Mouse (Mus musculus): ENCODE results near the gene Sfmbt1. TPM values are rescaled to one million over a fixed set of nuclear protein-coding genes. Genes with fewer than 3 reads are reported as not detected.

Sfmbt1 gene
- polyA plus RNA-seq (2015; fragmentation: Nextera tagmentation; extraction: Ambion mirVana), result 19.4 and 21.9 TPM in 2 replicates

- peak; percentile 83 for ATAC-seq (replicated peaks)
- peak within 1 kb of the TSS; percentile 94 for H3K27ac ChIP-seq
- 2% methylated on average over 83 of the region's 87 CpGs for WGBS
These were observed at the start of gene Sfmbt1 for GRCm38 (mm10) chr14:30714799-30715617. Gene Sfmbt1 (plus strand): TSS chr14:30714849.

GRCm38 (mm10) chr14:30666061-30666460 lies 48.6 kb upstream of the Sfmbt1 start:
- no peak overlapping the region for H3K4me3 ChIP-seq
- WGBS, result 90% methylated on average over 3 of the region's 3 CpGs
- no peaks in the 10 kb centered on the region; the same call in 1 of the 2 replicates for H3K36me3 ChIP-seq (replicated peaks)
- no peak for ATAC-seq (replicated peaks)
- H3K27ac ChIP-seq, result no peak overlapping the region
- H3K9me3 ChIP-seq, result no peaks in the 10 kb centered on the region
- no peaks in the 10 kb centered on the region for H3K27me3 ChIP-seq (replicated peaks)
- no peak overlapping the region for H3K4me2 ChIP-seq
- no peaks in the 10 kb centered on the region for H3K4me1 ChIP-seq
- H3K9ac ChIP-seq, result no peak overlapping the region

More at GRCm38 (mm10) chr14:30714799-30715617, at the start of gene Sfmbt1:
- Histone ChIP-seq H3K4me2 (peak within 1 kb of the TSS; percentile 58), H3K9ac (peak within 1 kb of the TSS; percentile 82), H3K4me1 (peaks cover 16% of the 10 kb centered on the region), H3K9me3 (no peaks in the 10 kb centered on the region), H3K4me3 (peak within 1 kb of the TSS; percentile 91), H3K27me3 (replicated peaks) (no peaks in the 10 kb centered on the region), H3K36me3 (replicated peaks) (no peaks in the 10 kb centered on the region)

GRCm38 (mm10) chr14:30666604-30667003 lies 48.0 kb upstream of the Sfmbt1 start:
- ATAC-seq (replicated peaks), result no peak
- H3K27me3 ChIP-seq (replicated peaks), result no peaks in the 10 kb centered on the region
- 89% methylated on average over 4 of the region's 4 CpGs for WGBS
- no peaks in the 10 kb centered on the region for H3K9me3 ChIP-seq
- no peaks in the 10 kb centered on the region; the same call in 1 of the 2 replicates for H3K36me3 ChIP-seq (replicated peaks)
- no peaks in the 10 kb centered on the region for H3K4me1 ChIP-seq
- H3K9ac ChIP-seq, result no peak overlapping the region
- H3K4me3 ChIP-seq, result no peak overlapping the region
- no peak overlapping the region for H3K4me2 ChIP-seq
- no peak overlapping the region for H3K27ac ChIP-seq

GRCm38 (mm10) chr14:30670161-30670560 lies 44.5 kb upstream of the Sfmbt1 start:
- no peak overlapping the region for H3K27ac ChIP-seq
- no peaks in the 10 kb centered on the region for H3K27me3 ChIP-seq (replicated peaks)
- no peaks in the 10 kb centered on the region for H3K4me1 ChIP-seq
- no peaks in the 10 kb centered on the region for H3K9me3 ChIP-seq
- H3K36me3 ChIP-seq (replicated peaks), result peaks cover 2% of the 10 kb centered on the region; the same call in 1 of the 2 replicates
- 95% methylated on average over 6 of the region's 6 CpGs for WGBS
- no peak for ATAC-seq (replicated peaks)
- no peak overlapping the region for H3K4me3 ChIP-seq
- H3K9ac ChIP-seq, result no peak overlapping the region
- no peak overlapping the region for H3K4me2 ChIP-seq

GRCm38 (mm10) chr14:30671095-30671985 lies 43.3 kb upstream of the Sfmbt1 start:
- H3K4me1 ChIP-seq, result no peaks in the 10 kb centered on the region
- no peaks in the 10 kb centered on the region for H3K9me3 ChIP-seq
- no peak overlapping the region for H3K4me3 ChIP-seq
- H3K27ac ChIP-seq, result peak overlapping the region; percentile 48
- H3K36me3 ChIP-seq (replicated peaks), result 0 out of 2 replicates have a peak, but pooled peaks cover 2% of the 10 kb centered on the region
- 62% methylated on average over 15 of the region's 15 CpGs for WGBS
- no peak; the same call in 1 of the 2 replicates for ATAC-seq (replicated peaks)
- no peaks in the 10 kb centered on the region for H3K27me3 ChIP-seq (replicated peaks)
- H3K4me2 ChIP-seq, result no peak overlapping the region
- H3K9ac ChIP-seq, result no peak overlapping the region

- H3K36me3 ChIP-seq (replicated peaks), result 0 out of 2 replicates have a peak, but pooled peaks cover 2% of the 10 kb centered on the region
- peak; percentile 82 for ATAC-seq (replicated peaks)
- 5% methylated on average over 3 of the region's 3 CpGs for WGBS
- no peak overlapping the region for H3K4me3 ChIP-seq
- no peak overlapping the region for H3K4me2 ChIP-seq
- H3K4me1 ChIP-seq, result no peaks in the 10 kb centered on the region
- no peak overlapping the region for H3K9ac ChIP-seq
- H3K27me3 ChIP-seq (replicated peaks), result no peaks in the 10 kb centered on the region
- no peak overlapping the region for H3K27ac ChIP-seq
- H3K9me3 ChIP-seq, result no peaks in the 10 kb centered on the region
These were observed 42.7 kb upstream of the Sfmbt1 start for GRCm38 (mm10) chr14:30671986-30672312.

DNA sequence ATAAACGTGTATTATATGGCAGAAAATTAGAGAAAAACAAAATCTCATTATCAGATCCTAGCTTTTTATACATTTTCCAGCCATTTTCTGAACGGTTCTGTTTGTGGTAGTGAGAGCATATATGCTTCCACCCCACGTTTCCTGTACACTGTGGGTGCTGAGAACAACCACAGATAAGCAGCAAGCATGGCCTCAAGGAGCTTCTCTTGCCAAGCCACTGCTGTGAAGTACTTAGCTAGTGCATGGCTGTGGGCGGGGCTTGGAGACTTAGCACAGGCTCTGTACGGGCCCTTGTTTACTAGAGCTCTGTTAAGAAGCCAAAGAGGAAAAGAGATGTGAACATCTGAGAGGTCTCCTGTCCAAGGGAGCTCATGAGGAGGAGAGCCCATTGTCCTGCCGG lies 39.7 kb upstream of the Sfmbt1 start:
- ATAC-seq (replicated peaks), result no peak
- Histone ChIP-seq H3K9ac (no peak overlapping the region), H3K4me1 (no peaks in the 10 kb centered on the region), H3K4me2 (no peak overlapping the region), H3K27me3 (replicated peaks) (no peaks in the 10 kb centered on the region), H3K9me3 (no peaks in the 10 kb centered on the region), H3K36me3 (replicated peaks) (peaks cover 11% of the 10 kb centered on the region), H3K27ac (no peak overlapping the region), H3K4me3 (no peak overlapping the region)
- 62% methylated on average over 6 of the region's 6 CpGs for WGBS

DNA sequence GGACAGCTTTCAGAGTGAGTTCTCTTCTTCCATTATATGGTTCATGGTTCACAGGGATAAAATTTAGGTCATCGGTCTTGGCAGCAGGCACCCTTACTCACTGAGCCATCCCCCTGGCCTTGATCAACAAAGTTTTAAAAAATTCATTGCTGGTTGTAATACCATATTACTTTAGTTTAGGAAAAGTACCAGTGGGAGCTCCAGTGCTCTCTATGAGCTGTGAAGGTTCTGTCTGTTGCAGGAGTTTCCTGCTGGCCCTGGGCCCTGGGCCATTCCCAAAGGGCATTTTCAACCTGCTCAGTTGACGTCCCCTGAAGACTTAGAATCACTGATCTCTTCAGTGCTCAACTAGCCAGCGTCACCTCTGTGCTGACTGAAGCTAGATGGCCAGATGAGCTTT lies 32.5 kb upstream of the Sfmbt1 start:
- no peak overlapping the region for H3K9ac ChIP-seq
- H3K4me1 ChIP-seq, result no peaks in the 10 kb centered on the region
- H3K27ac ChIP-seq, result no peak overlapping the region
- no peaks in the 10 kb centered on the region for H3K9me3 ChIP-seq
- 87% methylated on average over 3 of the region's 3 CpGs for WGBS
- H3K36me3 ChIP-seq (replicated peaks), result peaks cover 18% of the 10 kb centered on the region
- no peak overlapping the region for H3K4me2 ChIP-seq
- H3K27me3 ChIP-seq (replicated peaks), result no peaks in the 10 kb centered on the region
- ATAC-seq (replicated peaks), result no peak
- no peak overlapping the region for H3K4me3 ChIP-seq

GRCm38 (mm10) chr14:30690685-30691084 lies 24.0 kb upstream of the Sfmbt1 start:
- Histone ChIP-seq H3K4me1 (no peaks in the 10 kb centered on the region), H3K4me3 (no peak overlapping the region), H3K9me3 (no peaks in the 10 kb centered on the region), H3K9ac (no peak overlapping the region), H3K4me2 (no peak overlapping the region), H3K27ac (no peak overlapping the region), H3K27me3 (replicated peaks) (no peaks in the 10 kb centered on the region), H3K36me3 (replicated peaks) (peaks cover 13% of the 10 kb centered on the region)
- ATAC-seq (replicated peaks), result no peak
- WGBS, result 92% methylated on average over 3 of the region's 3 CpGs

DNA sequence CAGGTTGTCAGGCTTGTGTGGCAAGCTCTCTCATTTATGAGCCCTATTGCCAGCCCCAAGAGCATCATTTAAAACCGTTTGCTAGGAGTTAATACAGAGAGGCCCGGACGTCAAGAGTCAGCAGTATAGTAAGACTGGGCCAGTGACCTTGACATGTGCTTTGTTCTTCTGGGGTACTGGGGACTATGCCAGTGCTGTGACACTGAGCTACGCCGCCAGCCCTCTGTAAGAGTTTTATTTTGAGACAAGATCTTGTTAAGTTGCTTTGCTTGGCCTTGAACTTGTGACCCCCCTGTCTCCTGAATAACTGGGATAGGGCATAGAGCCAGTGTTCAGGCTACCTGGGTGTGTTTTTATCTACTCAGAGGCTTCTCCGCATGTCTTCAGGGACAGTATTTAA lies 22.2 kb upstream of the Sfmbt1 start:
- peaks cover 13% of the 10 kb centered on the region for H3K36me3 ChIP-seq (replicated peaks)
- ATAC-seq (replicated peaks), result no peak

GRCm38 (mm10) chr14:30694786-30695185 lies 19.9 kb upstream of the Sfmbt1 start:
- Histone ChIP-seq H3K27ac (no peak overlapping the region), H3K4me2 (no peak overlapping the region), H3K4me1 (peaks cover 23% of the 10 kb centered on the region), H3K4me3 (no peak overlapping the region), H3K9me3 (no peaks in the 10 kb centered on the region), H3K36me3 (replicated peaks) (peaks cover 11% of the 10 kb centered on the region), H3K9ac (no peak overlapping the region), H3K27me3 (replicated peaks) (no peaks in the 10 kb centered on the region)
- WGBS, result 88% methylated on average over 2 of the region's 2 CpGs
- no peak for ATAC-seq (replicated peaks)

More for the DNA sequence above, 22.2 kb upstream of the Sfmbt1 start:
- no peak overlapping the region for H3K9ac ChIP-seq
- H3K9me3 ChIP-seq, result no peaks in the 10 kb centered on the region
- no peak overlapping the region for H3K4me2 ChIP-seq
- no peak overlapping the region for H3K27ac ChIP-seq
- H3K4me1 ChIP-seq, result peaks cover 10% of the 10 kb centered on the region
- 87% methylated on average over 6 of the region's 6 CpGs for WGBS
- H3K27me3 ChIP-seq (replicated peaks), result no peaks in the 10 kb centered on the region
- no peak overlapping the region for H3K4me3 ChIP-seq

DNA sequence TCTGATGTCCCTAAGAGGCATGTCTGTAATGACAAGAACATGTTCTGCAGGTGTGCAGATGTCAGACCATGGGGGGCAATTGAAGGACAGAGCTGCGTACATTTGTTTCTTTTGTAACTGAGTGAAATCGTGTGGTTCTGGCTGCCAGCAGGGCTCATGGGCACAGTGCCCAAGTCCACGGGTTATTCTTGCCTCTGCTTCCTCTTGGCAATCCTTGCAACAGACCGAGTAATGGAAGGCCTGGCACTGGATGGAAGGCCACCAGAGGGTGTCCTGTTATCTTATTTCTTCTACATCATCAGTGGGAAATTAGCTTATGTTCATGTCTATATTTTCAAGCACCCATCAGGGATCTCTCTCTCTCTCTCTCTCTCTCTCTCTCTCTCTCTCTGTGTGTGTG lies 19.0 kb upstream of the Sfmbt1 start:
- 52% methylated on average over 4 of the region's 4 CpGs for WGBS
- no peak overlapping the region for H3K27ac ChIP-seq
- ATAC-seq (replicated peaks), result no peak

More for the DNA sequence above, 19.0 kb upstream of the Sfmbt1 start:
- Histone ChIP-seq H3K4me1 (peaks cover 23% of the 10 kb centered on the region), H3K9me3 (no peaks in the 10 kb centered on the region), H3K36me3 (replicated peaks) (peaks cover 3% of the 10 kb centered on the region; the same call in 1 of the 2 replicates), H3K27me3 (replicated peaks) (no peaks in the 10 kb centered on the region), H3K4me3 (no peak overlapping the region), H3K4me2 (no peak overlapping the region), H3K9ac (no peak overlapping the region)

Measured in midbrain, embryonic 15.5 days (tissue).